21 mouse cellular contexts compared by ENCODE assay signal in the genomic region with DNA sequence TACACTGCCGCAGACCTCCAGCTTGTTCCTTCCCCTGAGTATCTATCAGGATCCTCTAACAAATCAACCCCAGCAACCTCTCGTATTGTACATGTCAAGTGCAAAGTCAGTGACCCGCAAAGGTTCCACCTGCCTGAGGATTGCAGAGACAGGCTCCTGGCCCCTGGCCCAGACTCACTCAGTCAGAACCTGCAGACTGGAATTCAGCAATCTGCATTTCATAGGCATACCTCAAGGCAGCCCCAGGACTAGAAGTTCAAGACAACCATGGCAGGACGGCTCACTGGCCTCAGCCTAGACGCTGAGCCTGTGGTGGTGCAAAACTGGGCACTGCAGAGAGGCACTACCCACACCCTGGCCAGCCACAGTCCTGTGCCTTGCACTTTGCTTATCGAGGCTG.
DNase-seq lines count a peak whose midpoint lies in the region; ATAC-seq and TF ChIP-seq lines count a peak whose summit lies in the region.
"Had no signal": no experiment of that assay in that cellular context is flagged by ENCODE, and none has a peak within 500 bp of the region (broad histone marks: within the 10 kb centered on the region; RNA-seq: fewer than 3 reads in every experiment).

No protein-coding gene starts in this region.

- H3K27ac ChIP-seq in midbrain, embryonic 10.5 days (replicated peaks), result 0 out of 2 replicates have a peak overlapping the region, but pooled peaks have one; percentile 6
- no peak overlapping the region for H3K27ac ChIP-seq in midbrain, embryonic 13.5 days
- peak overlapping the region; percentile 80 for H3K27ac ChIP-seq in kidney, postnatal 0 days
- no peak overlapping the region for H3K27ac ChIP-seq in layer of hippocampus, adult 2 months
- H3K27ac ChIP-seq: hindbrain, embryonic 12.5 days; neural tube, embryonic 15.5 days had no signal

- no peak for TF ChIP-seq CTCF in kidney, postnatal 0 days (IDR thresholded peaks at IDR 0.05; ENCODE audit: low read depth)
- TF ChIP-seq CTCF in layer of hippocampus, adult 2 months (conservative IDR thresholded peaks at IDR 0.05), result no peak

- ATAC-seq in midbrain, embryonic 13.5 days, result no peak
- ATAC-seq in kidney, postnatal 0 days (replicated peaks; ENCODE audit: low FRiP score, low read depth), result peak; percentile 81
- ATAC-seq: inflammation-experienced regulatory T-cells, adult 6 months; midbrain, embryonic 16.5 days had no signal

- H3K4me2 ChIP-seq in midbrain, embryonic 13.5 days (replicated peaks), result no peak overlapping the region
- H3K4me2 ChIP-seq in kidney, postnatal 0 days (ENCODE audit: low read length), result no peak overlapping the region
- H3K4me2 ChIP-seq: hindbrain, embryonic 12.5 days; liver, embryonic 11.5 days; neural tube, embryonic 15.5 days had no signal

- H3K4me1 ChIP-seq in midbrain, embryonic 10.5 days, result peaks cover 50% of the 10 kb centered on the region
- H3K4me1 ChIP-seq in midbrain, embryonic 13.5 days (replicated peaks), result peaks cover 23% of the 10 kb centered on the region
- peaks cover 15% of the 10 kb centered on the region; the same call in 1 of the 2 replicates for H3K4me1 ChIP-seq in kidney, postnatal 0 days (replicated peaks; ENCODE audit: insufficient read depth, low read length)

- H3K9me3 ChIP-seq in midbrain, embryonic 10.5 days (replicated peaks), result no peaks in the 10 kb centered on the region
- H3K9me3 ChIP-seq in midbrain, embryonic 13.5 days, result no peaks in the 10 kb centered on the region
- no peaks in the 10 kb centered on the region for H3K9me3 ChIP-seq in kidney, postnatal 0 days (replicated peaks; ENCODE audit: low read length)
- H3K9me3 ChIP-seq: hindbrain, embryonic 12.5 days; megakaryocyte, embryonic 14.5 days; neural tube, embryonic 15.5 days had no signal

- no peak overlapping the region for H3K9ac ChIP-seq in midbrain, embryonic 13.5 days (replicated peaks)
- no peak overlapping the region for H3K9ac ChIP-seq in kidney, postnatal 0 days (ENCODE audit: low read depth, low read length)
- H3K9ac ChIP-seq: hindbrain, embryonic 12.5 days; neural tube, embryonic 15.5 days had no signal

- H3K36me3 ChIP-seq in midbrain, embryonic 10.5 days, result no peaks in the 10 kb centered on the region
- H3K36me3 ChIP-seq in midbrain, embryonic 13.5 days, result no peaks in the 10 kb centered on the region
- H3K36me3 ChIP-seq in kidney, postnatal 0 days (ENCODE audit: insufficient read depth, low read length), result no peaks in the 10 kb centered on the region
- H3K36me3 ChIP-seq: hindbrain, embryonic 12.5 days; neural tube, embryonic 15.5 days had no signal

- H3K4me3 ChIP-seq in midbrain, embryonic 10.5 days, result no peak overlapping the region
- no peak overlapping the region for H3K4me3 ChIP-seq in midbrain, embryonic 13.5 days (replicated peaks)
- H3K4me3 ChIP-seq in kidney, postnatal 0 days (replicated peaks; ENCODE audit: low read depth, low read length), result no peak overlapping the region
- no peak overlapping the region for H3K4me3 ChIP-seq in layer of hippocampus, adult 2 months
- H3K4me3 ChIP-seq: hindbrain, embryonic 12.5 days; megakaryocyte, embryonic 14.5 days; neural tube, embryonic 15.5 days had no signal

- 92% methylated on average over 6 of the region's 6 CpGs for WGBS in midbrain, embryonic 10.5 days
- 88% methylated on average over 6 of the region's 6 CpGs for WGBS in midbrain, embryonic 13.5 days
- 36% methylated on average over 6 of the region's 6 CpGs for whole genome bisulfite sequencing in kidney, postnatal 0 days

- DNase-seq in cerebellum, postnatal 10 days, result peak; percentile 64 to 73
- DNase-seq in cerebellum, adult 8-10 months, result no peak
- no peak for DNase-seq in midbrain, embryonic 10.5 days (ENCODE audit: low spot score)
- DNase-seq in kidney, postnatal 0 days (ENCODE audit: low spot score), result peak; percentile 61
- no peak for DNase-seq in layer of hippocampus, adult 2 months (ENCODE audit: low spot score in 2 of 2)
- DNase-seq in adrenal gland, adult 2 months, result no peak
- no peak for DNase-seq in gastrocnemius, adult 18-20 months (ENCODE audit: low spot score)
- DNase-seq: cerebellum, adult 9-11 months; embryo, embryonic 11 days; gastrocnemius, postnatal 14 days; heart, adult 18-20 months; layer of hippocampus, postnatal 36 days; lung, adult 18-20 months; right cerebral cortex, postnatal 25 days had no signal

- peaks cover 51% of the 10 kb centered on the region for H3K27me3 ChIP-seq in midbrain, embryonic 10.5 days (ENCODE audit: low read depth, poor library complexity, severe bottlenecking)
- H3K27me3 ChIP-seq in midbrain, embryonic 13.5 days, result peaks cover 33% of the 10 kb centered on the region
- H3K27me3 ChIP-seq in kidney, postnatal 0 days (ENCODE audit: insufficient read depth, low read length), result no peaks in the 10 kb centered on the region
- H3K27me3 ChIP-seq: megakaryocyte, embryonic 14.5 days had no signal

Comparison
In these comparisons a context has a peak if more than half of its experiments do, and no peak if none do; other contexts are left out.
1. DNase-seq: peak in cerebellum, postnatal 10 days (2 of 2) and kidney, postnatal 0 days (single experiment); none in cerebellum, adult 8-10 months (single experiment), midbrain, embryonic 10.5 days (single experiment), layer of hippocampus, adult 2 months (0 of 2), adrenal gland, adult 2 months (single experiment) and gastrocnemius, adult 18-20 months (single experiment).
2. H3K27ac ChIP-seq: peak in midbrain, embryonic 10.5 days (single experiment) and kidney, postnatal 0 days (single experiment); none in midbrain, embryonic 13.5 days (single experiment) and layer of hippocampus, adult 2 months (single experiment).